Mouse (Mus musculus): Measurements from ENCODE around the gene Tm4sf5. TPM values are rescaled to one million over a fixed set of nuclear protein-coding genes. Genes with fewer than 3 reads are reported as not detected.
A peak's percentile ranks its signal among the peaks of the same experiment; 100 is the strongest.

Gene Tm4sf5
- polyA plus RNA-seq, 1 experiment, result 8.0 TPM

GRCm38 (mm10) chr11:70506962-70507515, 2.0 kb downstream of the Tm4sf5 start:
- H3K36me3 ChIP-seq (ENCODE audit: control insufficient read depth, insufficient read depth, low read length), result no peaks in the 10 kb centered on the region
- peaks cover 17% of the 10 kb centered on the region for H3K4me1 ChIP-seq (replicated peaks; ENCODE audit: control insufficient read depth, insufficient read depth, low read length)
- DNase-seq, result peak; percentile 46
- no peaks in the 10 kb centered on the region for H3K27me3 ChIP-seq (ENCODE audit: control insufficient read depth, insufficient read depth, low read length)
- H3K27ac ChIP-seq (ENCODE audit: control insufficient read depth, insufficient read depth, low read length), result peak overlapping the region; percentile 73; the same call in 1 of the 2 replicates
- no peak overlapping the region for H3K4me3 ChIP-seq (ENCODE audit: control insufficient read depth, insufficient read depth, low read length)
- TF ChIP-seq CTCF (IDR thresholded peaks at IDR 0.05; ENCODE audit: borderline replicate concordance, control insufficient read depth, extremely low read depth, insufficient read depth, low read length, poor library complexity), result no peak
- TF ChIP-seq POLR2A (IDR thresholded peaks at IDR 0.05; ENCODE audit: control insufficient read depth, extremely low read depth, insufficient read depth, low read length, poor library complexity), result no peak
- WGBS, result 55% methylated on average over 7 of the region's 7 CpGs

- WGBS, result 19% methylated on average over 19 of the region's 19 CpGs
Observed at GRCm38 (mm10) chr11:70509753-70510564, 4.9 kb downstream of the Tm4sf5 start.

GRCm38 (mm10) chr11:70511242-70511641, 6.2 kb downstream of the Tm4sf5 start:
- no peaks in the 10 kb centered on the region for H3K36me3 ChIP-seq (ENCODE audit: control insufficient read depth, insufficient read depth, low read length)
- DNase-seq, result no peak
- peaks cover 11% of the 10 kb centered on the region for H3K4me1 ChIP-seq (replicated peaks; ENCODE audit: control insufficient read depth, insufficient read depth, low read length)
- H3K27me3 ChIP-seq (ENCODE audit: control insufficient read depth, insufficient read depth, low read length), result no peaks in the 10 kb centered on the region
- no peak overlapping the region for H3K4me3 ChIP-seq (ENCODE audit: control insufficient read depth, insufficient read depth, low read length)
- 96% methylated on average over 2 of the region's 2 CpGs for WGBS
- TF ChIP-seq POLR2A (IDR thresholded peaks at IDR 0.05; ENCODE audit: control insufficient read depth, extremely low read depth, insufficient read depth, low read length, poor library complexity) (no peak), CTCF (IDR thresholded peaks at IDR 0.05; ENCODE audit: borderline replicate concordance, control insufficient read depth, extremely low read depth, insufficient read depth, low read length, poor library complexity) (no peak)
- H3K27ac ChIP-seq (ENCODE audit: control insufficient read depth, insufficient read depth, low read length), result no peak overlapping the region

More at GRCm38 (mm10) chr11:70509753-70510564, 4.9 kb downstream of the Tm4sf5 start:
- TF ChIP-seq CTCF (IDR thresholded peaks at IDR 0.05; ENCODE audit: borderline replicate concordance, control insufficient read depth, extremely low read depth, insufficient read depth, low read length, poor library complexity), result peak; percentile 80; the same call in 1 of the 2 replicates
- no peak for TF ChIP-seq POLR2A (IDR thresholded peaks at IDR 0.05; ENCODE audit: control insufficient read depth, extremely low read depth, insufficient read depth, low read length, poor library complexity)
- H3K27me3 ChIP-seq (ENCODE audit: control insufficient read depth, insufficient read depth, low read length), result no peaks in the 10 kb centered on the region
- H3K4me3 ChIP-seq (ENCODE audit: control insufficient read depth, insufficient read depth, low read length), result no peak overlapping the region
- no peak overlapping the region for H3K27ac ChIP-seq (ENCODE audit: control insufficient read depth, insufficient read depth, low read length)
- peaks cover 15% of the 10 kb centered on the region for H3K4me1 ChIP-seq (replicated peaks; ENCODE audit: control insufficient read depth, insufficient read depth, low read length)
- DNase-seq, result peak; percentile 62
- H3K36me3 ChIP-seq (ENCODE audit: control insufficient read depth, insufficient read depth, low read length), result no peaks in the 10 kb centered on the region

- no peak for DNase-seq
- WGBS, result 93% methylated on average over 7 of the region's 7 CpGs
- TF ChIP-seq CTCF (IDR thresholded peaks at IDR 0.05; ENCODE audit: borderline replicate concordance, control insufficient read depth, extremely low read depth, insufficient read depth, low read length, poor library complexity), result no peak
- no peak for TF ChIP-seq POLR2A (IDR thresholded peaks at IDR 0.05; ENCODE audit: control insufficient read depth, extremely low read depth, insufficient read depth, low read length, poor library complexity)
Observed at GRCm38 (mm10) chr11:70511825-70512224, 6.8 kb downstream of the Tm4sf5 start.

GRCm38 (mm10) chr11:70512709-70513342, 7.8 kb downstream of the Tm4sf5 start:
- Histone ChIP-seq H3K27ac (ENCODE audit: control insufficient read depth, insufficient read depth, low read length) (no peak overlapping the region), H3K36me3 (ENCODE audit: control insufficient read depth, insufficient read depth, low read length) (no peaks in the 10 kb centered on the region), H3K27me3 (ENCODE audit: control insufficient read depth, insufficient read depth, low read length) (no peaks in the 10 kb centered on the region), H3K4me1 (replicated peaks; ENCODE audit: control insufficient read depth, insufficient read depth, low read length) (peaks cover 7% of the 10 kb centered on the region), H3K4me3 (ENCODE audit: control insufficient read depth, insufficient read depth, low read length) (no peak overlapping the region)
- DNase-seq, result no peak
- TF ChIP-seq CTCF (IDR thresholded peaks at IDR 0.05; ENCODE audit: borderline replicate concordance, control insufficient read depth, extremely low read depth, insufficient read depth, low read length, poor library complexity) (no peak), POLR2A (IDR thresholded peaks at IDR 0.05; ENCODE audit: control insufficient read depth, extremely low read depth, insufficient read depth, low read length, poor library complexity) (no peak)
- 78% methylated on average over 7 of the region's 7 CpGs for WGBS

More at GRCm38 (mm10) chr11:70511825-70512224, 6.8 kb downstream of the Tm4sf5 start:
- Histone ChIP-seq H3K27ac (ENCODE audit: control insufficient read depth, insufficient read depth, low read length) (no peak overlapping the region), H3K36me3 (ENCODE audit: control insufficient read depth, insufficient read depth, low read length) (no peaks in the 10 kb centered on the region), H3K27me3 (ENCODE audit: control insufficient read depth, insufficient read depth, low read length) (no peaks in the 10 kb centered on the region), H3K4me3 (ENCODE audit: control insufficient read depth, insufficient read depth, low read length) (no peak overlapping the region), H3K4me1 (replicated peaks; ENCODE audit: control insufficient read depth, insufficient read depth, low read length) (peaks cover 11% of the 10 kb centered on the region)

GRCm38 (mm10) chr11:70513520-70513919, 8.5 kb downstream of the Tm4sf5 start:
- no peaks in the 10 kb centered on the region for H3K36me3 ChIP-seq (ENCODE audit: control insufficient read depth, insufficient read depth, low read length)
- H3K4me3 ChIP-seq (ENCODE audit: control insufficient read depth, insufficient read depth, low read length), result no peak overlapping the region
- WGBS, result 84% methylated on average over 11 of the region's 11 CpGs
- TF ChIP-seq POLR2A (IDR thresholded peaks at IDR 0.05; ENCODE audit: control insufficient read depth, extremely low read depth, insufficient read depth, low read length, poor library complexity) (no peak), CTCF (IDR thresholded peaks at IDR 0.05; ENCODE audit: borderline replicate concordance, control insufficient read depth, extremely low read depth, insufficient read depth, low read length, poor library complexity) (no peak)
- peak overlapping the region; percentile 45; the same call in 1 of the 2 replicates for H3K27ac ChIP-seq (ENCODE audit: control insufficient read depth, insufficient read depth, low read length)
- H3K27me3 ChIP-seq (ENCODE audit: control insufficient read depth, insufficient read depth, low read length), result no peaks in the 10 kb centered on the region
- DNase-seq, result no peak
- peaks cover 5% of the 10 kb centered on the region for H3K4me1 ChIP-seq (replicated peaks; ENCODE audit: control insufficient read depth, insufficient read depth, low read length)

Data from thymus, adult 2 months (tissue).